Mouse (Mus musculus): Measurements from ENCODE around the gene Dnal1.

GRCm38 (mm10) chr12:84161116-84161515 lies 47.0 kb downstream of the Dnal1 start:
- TF ChIP-seq POLR2A (IDR thresholded peaks at IDR 0.05; ENCODE audit: low read depth, low read length) (no peak), CTCF (conservative IDR thresholded peaks at IDR 0.05; ENCODE audit: insufficient read depth, insufficient read length, low read depth, low read length) (no peak)
